Mouse (Mus musculus): ENCODE measurements around the gene Zswim1.

Zswim1 gene

GRCm38 (mm10) chr2:164822636-164823165 is at the start of gene Zswim1:
Zswim1 (plus strand) TSS chr2:164822686.
- DNase-seq (ENCODE audit: low spot score) = peak; percentile 99

GRCm38 (mm10) chr2:164773229-164773988 is 49.1 kb upstream of the Zswim1 start:
- DNase-seq (ENCODE audit: low spot score) = no peak

- DNase-seq (ENCODE audit: low spot score) = no peak
Measured at GRCm38 (mm10) chr2:164773989-164774364, 48.5 kb upstream of the Zswim1 start.

GRCm38 (mm10) chr2:164776130-164776529 is 46.4 kb upstream of the Zswim1 start:
- DNase-seq (ENCODE audit: low spot score) = no peak

- no peak for DNase-seq (ENCODE audit: low spot score)
Measured at GRCm38 (mm10) chr2:164776801-164777200, 45.7 kb upstream of the Zswim1 start.

- DNase-seq (ENCODE audit: low spot score) = no peak
Measured at GRCm38 (mm10) chr2:164777246-164778014, 45.1 kb upstream of the Zswim1 start.

GRCm38 (mm10) chr2:164778015-164778287 is 44.5 kb upstream of the Zswim1 start:
- no peak for DNase-seq (ENCODE audit: low spot score)

- DNase-seq (ENCODE audit: low spot score) = no peak
Measured at GRCm38 (mm10) chr2:164778809-164779208, 43.7 kb upstream of the Zswim1 start.

- no peak for DNase-seq (ENCODE audit: low spot score)
Measured at GRCm38 (mm10) chr2:164779481-164780086, 42.9 kb upstream of the Zswim1 start, which contains the start of gene Tnnc2. Tnnc2 (minus strand) TSS chr2:164779967.

GRCm38 (mm10) chr2:164781876-164782275 is 40.6 kb upstream of the Zswim1 start:
- no peak for DNase-seq (ENCODE audit: low spot score)

- DNase-seq (ENCODE audit: low spot score) = no peak
Measured at GRCm38 (mm10) chr2:164783926-164784581, 38.4 kb upstream of the Zswim1 start.

- DNase-seq (ENCODE audit: low spot score) = no peak
Measured at GRCm38 (mm10) chr2:164784869-164785420, 37.5 kb upstream of the Zswim1 start.

- DNase-seq (ENCODE audit: low spot score) = peak; percentile 83
Measured at GRCm38 (mm10) chr2:164785481-164786387, 36.8 kb upstream of the Zswim1 start, which contains the start of gene Snx21. Snx21 (plus strand) TSS chr2:164785823.

- no peak for DNase-seq (ENCODE audit: low spot score)
Measured at GRCm38 (mm10) chr2:164786388-164786885, 36.0 kb upstream of the Zswim1 start.

- no peak for DNase-seq (ENCODE audit: low spot score)
Measured at GRCm38 (mm10) chr2:164787032-164787431, 35.5 kb upstream of the Zswim1 start.

- DNase-seq (ENCODE audit: low spot score) = no peak
Measured at GRCm38 (mm10) chr2:164787779-164788178, 34.7 kb upstream of the Zswim1 start.

GRCm38 (mm10) chr2:164788411-164788810 is 34.1 kb upstream of the Zswim1 start:
- DNase-seq (ENCODE audit: low spot score) = no peak

GRCm38 (mm10) chr2:164790451-164790850 is 32.0 kb upstream of the Zswim1 start:
- DNase-seq (ENCODE audit: low spot score) = no peak

- no peak for DNase-seq (ENCODE audit: low spot score)
Measured at GRCm38 (mm10) chr2:164791841-164792261, 30.6 kb upstream of the Zswim1 start.

GRCm38 (mm10) chr2:164792400-164793190 is 29.9 kb upstream of the Zswim1 start:
- DNase-seq (ENCODE audit: low spot score) = no peak

Measured in left cerebral cortex, adult 11 months (tissue).